Mouse (Mus musculus) MEL (cell line): ENCODE measurements around the gene Snx29. TPM values are rescaled to one million over a fixed set of nuclear protein-coding genes. Genes with fewer than 3 reads are reported as not detected.

ENCODE experiments used
- DNase-seq: peaks from one replicate; pipeline ENCODE4 v3.0.0; 2011; ENCODE audit warnings: low read depth, low spot score
- H3K27ac ChIP-seq: 2 replicates; pipeline ENCODE4 v1.5.1; 2012; ENCODE audit warnings: low read depth, mild to moderate bottlenecking, control low read depth, low read length, moderate library complexity; ENCODE audit not compliant: control insufficient read depth
- H3K27me3 ChIP-seq, 2 experiments: fragments of 150-350 bp in 1 of 2; sonication (generic) in 1 of 2; 2 replicates each; pipeline ENCODE4 v1.6.1; 2012; ENCODE audit warnings: low read length in 2 of 2, mild to moderate bottlenecking in 2 of 2, improper control_type of control experiment in 1 of 2, moderate library complexity in 1 of 2; ENCODE audit not compliant: insufficient read depth in 2 of 2, control insufficient read depth in 1 of 2
- H3K36me3 ChIP-seq, 2 experiments: 2 replicates each; pipeline ENCODE4 v1.6.1; 2012 to 2014; ENCODE audit warnings: low read length in 2 of 2, improper control_type of control experiment in 1 of 2, inconsistent platforms in 1 of 2, mild to moderate bottlenecking in 1 of 2; ENCODE audit not compliant: insufficient read depth in 2 of 2, control insufficient read depth in 1 of 2
- H3K4me1 ChIP-seq, 2 experiments: fragments of 150-350 bp in 1 of 2; sonication (generic) in 1 of 2; 2 replicates each; pipeline ENCODE4 v1.6.1; 2012; ENCODE audit warnings: low read length in 2 of 2, improper control_type of control experiment in 1 of 2, mild to moderate bottlenecking in 1 of 2; ENCODE audit not compliant: insufficient read depth in 2 of 2, control insufficient read depth in 1 of 2
- H3K4me3 ChIP-seq, 2 experiments: fragments of 150-350 bp in 1 of 2; sonication (generic) in 1 of 2; 2 replicates each; pipeline ENCODE4 v1.5.1; 2012; ENCODE audit warnings: low read depth in 2 of 2, low read length in 2 of 2, mild to moderate bottlenecking in 2 of 2, moderate library complexity in 2 of 2, control low read depth in 1 of 2, improper control_type of control experiment in 1 of 2; ENCODE audit not compliant: control insufficient read depth in 1 of 2, insufficient read depth in 1 of 2
- H3K79me2 ChIP-seq: 2 replicates; pipeline ENCODE4 v1.6.1; 2012; ENCODE audit warnings: mild to moderate bottlenecking, low read length, moderate library complexity; ENCODE audit not compliant: control insufficient read depth, poor library complexity, insufficient read depth
- H3K9ac ChIP-seq: 2 replicates; pipeline ENCODE4 v1.6.1; 2012; ENCODE audit warnings: low read depth, mild to moderate bottlenecking, control low read depth, low read length, moderate library complexity; ENCODE audit not compliant: control insufficient read depth, poor library complexity, severe bottlenecking
- H3K9me3 ChIP-seq: fragments of 150-350 bp; sonication (generic); replicated peaks from 2 replicates; pipeline ENCODE4 v1.6.1; 2012; ENCODE audit warnings: mild to moderate bottlenecking, low read length, improper control_type of control experiment, moderate library complexity; ENCODE audit not compliant: insufficient read depth
- BHLHE40 ChIP-seq: IDR thresholded peaks from 2 replicates; pipeline ENCODE4 v1.6.1; 2012; ENCODE audit warnings: low read depth, mild to moderate bottlenecking, inconsistent platforms, low read length, improper control_type of control experiment, borderline replicate concordance
- CTCF ChIP-seq, 3 experiments: IDR thresholded peaks in 2 of 3; conservative IDR thresholded peaks in 1 of 3; 2 replicates each; pipeline ENCODE4 v1.5.1; 2011 to 2012; ENCODE audit warnings: low read length in 3 of 3, low read depth in 2 of 3, mild to moderate bottlenecking in 2 of 3, improper control_type of control experiment in 1 of 3, inconsistent platforms in 1 of 3, mixed read lengths in 1 of 3, moderate library complexity in 1 of 3; ENCODE audit not compliant: control insufficient read depth in 1 of 3, insufficient read depth in 1 of 3, poor library complexity in 1 of 3, severe bottlenecking in 1 of 3
- ELF1 ChIP-seq: IDR thresholded peaks from 2 replicates; pipeline ENCODE4 v1.6.1; 2014; ENCODE audit warnings: low read depth, mild to moderate bottlenecking, inconsistent platforms, low read length, improper control_type of control experiment, moderate library complexity
- GABPA ChIP-seq: IDR thresholded peaks from 2 replicates; pipeline ENCODE4 v1.6.1; 2012; ENCODE audit warnings: low read depth, mild to moderate bottlenecking, inconsistent platforms, low read length, improper control_type of control experiment, moderate library complexity
- GATA1 ChIP-seq: IDR thresholded peaks from 2 replicates; pipeline ENCODE4 v1.6.1; 2011; ENCODE audit warnings: low read depth, low read length, improper control_type of control experiment
- HCFC1 ChIP-seq: IDR thresholded peaks from 2 replicates; pipeline ENCODE4 v1.6.1; 2012; ENCODE audit warnings: low read depth, mild to moderate bottlenecking, inconsistent platforms, low read length, improper control_type of control experiment, moderate library complexity
- JUND ChIP-seq: IDR thresholded peaks from 2 replicates; pipeline ENCODE4 v1.6.1; 2011; ENCODE audit warnings: low read depth, mild to moderate bottlenecking, improper control_type of control experiment, low read length
- KAT2A ChIP-seq: conservative IDR thresholded peaks from 2 replicates; pipeline ENCODE4 v1.6.1; 2012; ENCODE audit warnings: low read depth, low read length, improper control_type of control experiment, inconsistent platforms
- MAX ChIP-seq: IDR thresholded peaks from 2 replicates; pipeline ENCODE4 v1.6.1; 2011; ENCODE audit warnings: low read length, improper control_type of control experiment
- MEF2A ChIP-seq: IDR thresholded peaks from 2 replicates; pipeline ENCODE4 v1.6.1; 2014; ENCODE audit warnings: low read depth, mild to moderate bottlenecking, inconsistent platforms, low read length, improper control_type of control experiment; ENCODE audit not compliant: poor library complexity, insufficient replicate concordance, severe bottlenecking; ENCODE audit errors: extremely low read depth
- MXI1 ChIP-seq: IDR thresholded peaks from 2 replicates; pipeline ENCODE4 v1.6.1; 2011; ENCODE audit warnings: mild to moderate bottlenecking, low read depth, low read length, improper control_type of control experiment
- MYB ChIP-seq: IDR thresholded peaks from 2 replicates; pipeline ENCODE4 v1.6.1; 2011; ENCODE audit warnings: mild to moderate bottlenecking, low read depth, low read length, improper control_type of control experiment
- NELFE ChIP-seq: IDR thresholded peaks from 2 replicates; pipeline ENCODE4 v1.6.1; 2011; ENCODE audit warnings: low read depth, low read length, improper control_type of control experiment
- POLR2A ChIP-seq, 2 experiments: IDR thresholded peaks; 2 replicates each; pipeline ENCODE4 v1.6.1; 2011 to 2012; ENCODE audit warnings: low read length in 2 of 2, mild to moderate bottlenecking in 2 of 2, control low read depth in 1 of 2, improper control_type of control experiment in 1 of 2, low read depth in 1 of 2, moderate library complexity in 1 of 2; ENCODE audit not compliant: control insufficient read depth in 1 of 2, insufficient read depth in 1 of 2, poor library complexity in 1 of 2
- POLR2AphosphoS2 ChIP-seq: IDR thresholded peaks from 2 replicates; pipeline ENCODE4 v1.6.1; 2011; ENCODE audit warnings: low read length, improper control_type of control experiment
- POLR2AphosphoS5 ChIP-seq: IDR thresholded peaks from 2 replicates; pipeline ENCODE4 v1.6.1; 2012; ENCODE audit warnings: low read depth, borderline replicate concordance, mild to moderate bottlenecking, inconsistent platforms, low read length, moderate library complexity, mixed read lengths
- SIN3A ChIP-seq: IDR thresholded peaks from 2 replicates; pipeline ENCODE4 v1.6.1; 2012; ENCODE audit warnings: low read length, improper control_type of control experiment, inconsistent platforms
- SMC3 ChIP-seq: IDR thresholded peaks from 2 replicates; pipeline ENCODE4 v1.6.1; 2011; ENCODE audit warnings: low read depth, low read length, improper control_type of control experiment
- TBP ChIP-seq: IDR thresholded peaks from 2 replicates; pipeline ENCODE4 v1.8.0; 2011; ENCODE audit warnings: low read depth, low read length, improper control_type of control experiment
- TCF12 ChIP-seq: IDR thresholded peaks from 2 replicates; pipeline ENCODE4 v1.6.1; 2014; ENCODE audit warnings: low read depth, mild to moderate bottlenecking, inconsistent platforms, low read length, improper control_type of control experiment, moderate library complexity
- USF1 ChIP-seq: IDR thresholded peaks from 2 replicates; pipeline ENCODE4 v1.6.1; 2014; ENCODE audit warnings: low read depth, mild to moderate bottlenecking, inconsistent platforms, low read length, improper control_type of control experiment, moderate library complexity
- polyA plus RNA-seq, 2 experiments: library from polyadenylated mRNA; stranded (reverse) in 1 of 2; unstranded in 1 of 2; fragments of >175 nt in 1 of 2; fragments of >200 nt in 1 of 2; gene quantifications; 2 replicates each; pipeline versions ENCODE4 v1.2.1 to v1.2.4; 2012; ENCODE audit warnings: low replicate concordance in 2 of 2, low read depth in 1 of 2; ENCODE audit not compliant: insufficient read length in 2 of 2, insufficient read depth in 1 of 2, missing spikeins in 1 of 2
- total RNA-seq: library from RNA; depleted of rRNA; stranded (reverse); fragments of 300-350 nt; gene quantifications from 2 replicates; pipeline ENCODE4 v1.2.3, GENCODE M21; 2012

The Snx29 gene
- total and polyA plus RNA-seq, 3 experiments = 0.72 to 0.73 TPM; not detected in 1

DNA sequence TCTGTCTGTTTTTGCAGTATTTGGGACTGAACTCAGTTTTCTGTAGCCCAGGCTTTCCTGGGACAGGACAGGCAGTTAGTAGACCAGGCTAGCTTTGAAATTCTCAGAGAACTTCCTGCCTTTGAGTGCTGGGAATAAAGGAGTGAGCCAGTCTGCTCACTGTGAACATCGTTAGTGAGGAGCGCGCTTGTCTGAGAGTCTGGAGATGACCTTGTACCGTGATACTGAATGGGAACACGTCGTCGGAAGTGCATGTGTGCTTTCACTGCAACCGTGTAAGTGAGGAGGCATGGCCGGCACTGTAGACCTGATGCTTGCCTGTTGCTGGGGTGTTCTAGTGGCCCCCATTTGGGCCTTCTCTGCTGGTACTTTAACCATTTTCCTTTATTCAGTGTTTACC lies 83.9 kb downstream of the Snx29 start:
- no peaks in the 10 kb centered on the region for H3K36me3 ChIP-seq
- no peaks in the 10 kb centered on the region for H3K9me3 ChIP-seq
- H3K9ac ChIP-seq = no peak overlapping the region
- TF ChIP-seq JUND (no peak), GATA1 (no peak), MAX (no peak), SMC3 (no peak), TCF12 (no peak), BHLHE40 (no peak), SIN3A (no peak), MYB (no peak), POLR2A (IDR thresholded peaks at IDR 0.05; ENCODE audit: control insufficient read depth in 1 of 2, insufficient read depth in 1 of 2, low read depth in 1 of 2, low read length in 2 of 2, poor library complexity in 1 of 2) (no peak), MEF2A (no peak), HCFC1 (no peak), POLR2AphosphoS5 (no peak), ELF1 (no peak), CTCF (IDR thresholded peaks at IDR 0.05 in 2 of 3, conservative IDR thresholded peaks at IDR 0.05 in 1 of 3; ENCODE audit: control insufficient read depth in 1 of 3, insufficient read depth in 1 of 3, low read depth in 2 of 3, low read length in 3 of 3, poor library complexity in 1 of 3, severe bottlenecking in 1 of 3) (no peak)
- no peak overlapping the region for H3K4me3 ChIP-seq
- H3K79me2 ChIP-seq = no peaks in the 10 kb centered on the region
- no peaks in the 10 kb centered on the region for H3K27me3 ChIP-seq
- H3K4me1 ChIP-seq = no peaks in the 10 kb centered on the region
- DNase-seq = no peak
- H3K27ac ChIP-seq = no peak overlapping the region

DNA sequence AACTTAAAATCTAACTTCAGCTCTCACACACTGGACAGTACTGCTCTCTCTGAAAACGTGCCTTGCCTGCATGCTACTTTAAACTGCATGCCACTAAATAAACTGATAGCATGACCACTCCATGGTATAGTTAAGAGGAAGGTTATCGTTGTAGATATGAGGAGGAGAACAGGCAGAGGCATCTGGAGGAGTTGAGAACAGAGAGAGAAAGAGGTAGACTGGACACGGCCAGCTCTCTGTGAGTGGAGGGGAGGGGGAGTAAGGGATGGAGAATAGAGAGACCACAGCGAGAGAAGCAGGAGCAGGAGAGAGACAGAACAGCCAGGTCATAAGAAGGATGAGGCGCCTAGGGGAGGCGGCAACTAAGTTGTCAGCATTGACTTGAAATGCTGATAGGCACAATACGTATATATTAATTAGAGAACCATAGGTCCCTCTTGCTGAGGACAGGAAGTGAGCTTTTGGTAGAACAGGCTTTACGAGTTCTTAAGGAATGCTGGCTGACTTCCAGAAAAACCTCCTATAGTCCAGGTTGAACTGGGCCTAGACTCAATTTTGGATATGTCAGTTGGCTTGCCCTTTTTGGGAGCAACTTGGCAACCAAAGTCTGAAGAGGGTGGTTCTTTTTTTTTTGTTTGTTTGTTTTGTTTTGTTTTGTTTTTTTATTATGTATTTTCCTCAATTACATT lies 85.4 kb downstream of the Snx29 start:
- TF ChIP-seq MYB (no peak), GABPA (no peak), MEF2A (no peak), SIN3A (no peak), POLR2AphosphoS2 (no peak), NELFE (no peak), CTCF (IDR thresholded peaks at IDR 0.05 in 2 of 3, conservative IDR thresholded peaks at IDR 0.05 in 1 of 3; ENCODE audit: control insufficient read depth in 1 of 3, insufficient read depth in 1 of 3, low read depth in 2 of 3, low read length in 3 of 3, poor library complexity in 1 of 3, severe bottlenecking in 1 of 3) (no peak), KAT2A (no peak), USF1 (no peak), MXI1 (no peak), TBP (no peak)
- Histone ChIP-seq H3K4me3 (no peak overlapping the region), H3K9me3 (no peaks in the 10 kb centered on the region), H3K4me1 (no peaks in the 10 kb centered on the region), H3K27ac (no peak overlapping the region), H3K36me3 (no peaks in the 10 kb centered on the region), H3K9ac (no peak overlapping the region), H3K27me3 (no peaks in the 10 kb centered on the region; a peak in 1 of 4 replicates), H3K79me2 (no peaks in the 10 kb centered on the region)
- DNase-seq = no peak
